Mouse (Mus musculus): ENCODE measurements around the gene Nlk. TPM values are rescaled to one million over a fixed set of nuclear protein-coding genes. Genes with fewer than 3 reads are reported as not detected.

The Nlk gene
- 34.8 TPM for polyA plus RNA-seq (2014; fragmentation: Illumina TruSeq; extraction: RNeasy Lipid Tissue Mini Kit (QIAGEN cat#74804); ENCODE audit: low replicate concordance)

GRCm38 (mm10) chr11:78696777-78697752 is at the start of gene Nlk:
Gene Nlk, minus strand, starts transcription at chr11:78697373.

GRCm38 (mm10) chr11:78550168-78551058 is 146.8 kb downstream of the Nlk start, which contains the start of gene Tmem97:
Gene Tmem97, minus strand, starts transcription at chr11:78550777.

GRCm38 (mm10) chr11:78536080-78536689 is 161.0 kb downstream of the Nlk start, which contains the start of the genes Tnfaip1 and Ift20:
Gene Tnfaip1, minus strand, starts transcription at chr11:78536332.
Gene Ift20, plus strand, starts transcription at chr11:78536361.

Other genes starting within 250 kb of the Nlk start
- gene Slc46a1, start 231.7 kb downstream of the Nlk start, polyA plus RNA-seq (2014; fragmentation: Illumina TruSeq; extraction: RNeasy Lipid Tissue Mini Kit (QIAGEN cat#74804); ENCODE audit: low replicate concordance), result 8.8 TPM
- gene Sarm1, start 199.6 kb downstream of the Nlk start, polyA plus RNA-seq (2014; fragmentation: Illumina TruSeq; extraction: RNeasy Lipid Tissue Mini Kit (QIAGEN cat#74804); ENCODE audit: low replicate concordance), result not detected
- gene Vtn, start 198.3 kb downstream of the Nlk start, polyA plus RNA-seq (2014; fragmentation: Illumina TruSeq; extraction: RNeasy Lipid Tissue Mini Kit (QIAGEN cat#74804); ENCODE audit: low replicate concordance), result not detected
- not detected for gene Sebox, start 193.9 kb downstream of the Nlk start, polyA plus RNA-seq (2014; fragmentation: Illumina TruSeq; extraction: RNeasy Lipid Tissue Mini Kit (QIAGEN cat#74804); ENCODE audit: low replicate concordance)
- gene Tmem199, start 185.2 kb downstream of the Nlk start, polyA plus RNA-seq (2014; fragmentation: Illumina TruSeq; extraction: RNeasy Lipid Tissue Mini Kit (QIAGEN cat#74804); ENCODE audit: low replicate concordance), result 15.1 TPM
- 6.3 TPM for gene Poldip2, start 185.2 kb downstream of the Nlk start, polyA plus RNA-seq (2014; fragmentation: Illumina TruSeq; extraction: RNeasy Lipid Tissue Mini Kit (QIAGEN cat#74804); ENCODE audit: low replicate concordance)
- 53.0 TPM for gene Tnfaip1, start 161.0 kb downstream of the Nlk start, polyA plus RNA-seq (2014; fragmentation: Illumina TruSeq; extraction: RNeasy Lipid Tissue Mini Kit (QIAGEN cat#74804); ENCODE audit: low replicate concordance)
- gene Ift20, start 161.0 kb downstream of the Nlk start, polyA plus RNA-seq (2014; fragmentation: Illumina TruSeq; extraction: RNeasy Lipid Tissue Mini Kit (QIAGEN cat#74804); ENCODE audit: low replicate concordance), result 97.4 TPM
- gene Tmem97, start 146.6 kb downstream of the Nlk start, polyA plus RNA-seq (2014; fragmentation: Illumina TruSeq; extraction: RNeasy Lipid Tissue Mini Kit (QIAGEN cat#74804); ENCODE audit: low replicate concordance), result 24.5 TPM
- gene Ccnq, start 54.4 kb upstream of the Nlk start, polyA plus RNA-seq (2014; fragmentation: Illumina TruSeq; extraction: RNeasy Lipid Tissue Mini Kit (QIAGEN cat#74804); ENCODE audit: low replicate concordance), result 2.2 TPM
- 3.6 TPM for gene Lyrm9, start 129.2 kb upstream of the Nlk start, polyA plus RNA-seq (2014; fragmentation: Illumina TruSeq; extraction: RNeasy Lipid Tissue Mini Kit (QIAGEN cat#74804); ENCODE audit: low replicate concordance)
- gene Nos2, start 223.4 kb upstream of the Nlk start, polyA plus RNA-seq (2014; fragmentation: Illumina TruSeq; extraction: RNeasy Lipid Tissue Mini Kit (QIAGEN cat#74804); ENCODE audit: low replicate concordance), result not detected